Mouse (Mus musculus): ENCODE measurements around the gene Wdr66.

Gene Wdr66

DNA sequence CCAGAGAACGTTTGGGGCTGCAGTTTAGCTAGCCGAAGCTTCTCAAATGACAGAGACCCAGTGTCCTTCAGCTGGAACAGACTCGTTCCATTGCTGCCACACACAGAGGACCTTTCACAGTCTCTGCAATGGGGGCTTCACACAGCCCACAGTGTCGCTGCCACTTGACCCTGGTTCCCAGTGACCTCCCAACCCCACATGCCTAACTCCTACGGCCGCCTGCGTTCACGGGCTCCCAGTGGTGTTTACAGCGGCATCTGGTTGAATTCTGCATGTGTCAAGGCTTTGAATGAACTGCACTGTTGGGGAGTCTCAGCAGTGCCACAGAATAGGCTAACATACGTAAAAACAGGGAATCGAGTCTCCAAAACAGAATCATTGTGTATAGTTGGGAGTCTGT, 19.0 kb downstream of the Wdr66 start:
- no peak for DNase-seq (ENCODE audit: low read depth, low spot score)

DNA sequence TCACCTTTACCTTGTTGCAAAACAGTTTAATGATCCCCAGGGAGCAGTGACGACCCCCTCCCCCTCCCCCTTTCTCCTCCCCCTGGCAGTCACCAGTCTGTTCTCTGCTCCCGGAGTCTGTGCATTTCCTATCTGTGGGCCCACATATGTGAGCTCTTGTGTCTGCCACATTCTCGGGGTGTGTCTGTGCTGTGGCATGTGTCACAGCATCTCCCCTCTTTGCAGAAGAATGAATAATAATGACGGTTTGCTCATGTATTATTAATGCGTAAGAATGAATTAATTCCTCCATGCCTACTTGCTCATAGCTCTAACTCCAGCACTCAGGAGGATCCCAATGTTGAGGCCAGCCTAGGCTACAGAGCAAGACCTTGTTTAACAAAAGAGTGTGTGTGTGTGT, 21.0 kb downstream of the Wdr66 start:
- no peak for DNase-seq (ENCODE audit: low read depth, low spot score)

- no peak for DNase-seq (ENCODE audit: low read depth, low spot score)
Observed at GRCm38 (mm10) chr5:123276636-123277341, 24.9 kb downstream of the Wdr66 start.

GRCm38 (mm10) chr5:123277342-123277701, 25.4 kb downstream of the Wdr66 start:
- DNase-seq (ENCODE audit: low read depth, low spot score) = no peak

GRCm38 (mm10) chr5:123277704-123278103, 25.8 kb downstream of the Wdr66 start:
- DNase-seq (ENCODE audit: low read depth, low spot score) = no peak

- no peak for DNase-seq (ENCODE audit: low read depth, low spot score)
Observed at GRCm38 (mm10) chr5:123279248-123279647, 27.3 kb downstream of the Wdr66 start.

GRCm38 (mm10) chr5:123281336-123282136, 29.6 kb downstream of the Wdr66 start:
- DNase-seq (ENCODE audit: low read depth, low spot score) = no peak

- DNase-seq (ENCODE audit: low read depth, low spot score) = peak; percentile 41
Observed at GRCm38 (mm10) chr5:123285174-123285573, 33.3 kb downstream of the Wdr66 start.

- peak; percentile 58 for DNase-seq (ENCODE audit: low read depth, low spot score)
Observed at GRCm38 (mm10) chr5:123288079-123288478, 36.2 kb downstream of the Wdr66 start.

DNA sequence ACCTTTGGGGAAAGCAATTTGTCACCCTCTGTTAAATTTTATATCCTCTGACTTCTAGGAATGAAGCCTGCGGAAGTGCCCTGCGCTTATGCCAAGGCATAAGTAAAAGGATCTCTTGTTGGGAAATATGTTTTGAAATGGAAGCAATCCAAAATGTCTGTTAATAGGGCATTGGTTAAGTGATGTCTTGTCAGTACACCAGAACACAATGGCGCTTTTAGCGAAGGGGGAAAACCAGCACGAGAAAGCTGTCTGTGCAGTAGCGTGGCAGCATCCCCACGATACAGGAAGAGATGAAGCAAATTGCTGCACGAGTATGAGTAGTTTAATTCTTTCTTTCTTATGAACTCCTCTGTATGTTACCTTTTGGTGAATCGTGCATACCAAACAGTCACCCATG, 42.8 kb downstream of the Wdr66 start:
- DNase-seq (ENCODE audit: low read depth, low spot score) = no peak

- peak; percentile 76 for DNase-seq (ENCODE audit: low read depth, low spot score)
Observed at GRCm38 (mm10) chr5:123296224-123296806, 44.4 kb downstream of the Wdr66 start.

- no peak for DNase-seq (ENCODE audit: low read depth, low spot score)
Observed at GRCm38 (mm10) chr5:123296972-123297754, 45.3 kb downstream of the Wdr66 start.

GRCm38 (mm10) chr5:123297830-123298229, 45.9 kb downstream of the Wdr66 start:
- DNase-seq (ENCODE audit: low read depth, low spot score) = no peak

- DNase-seq (ENCODE audit: low read depth, low spot score) = peak; percentile 65
Observed at GRCm38 (mm10) chr5:123298526-123298925, 46.6 kb downstream of the Wdr66 start.

GRCm38 (mm10) chr5:123300496-123301034, 48.7 kb downstream of the Wdr66 start:
- no peak for DNase-seq (ENCODE audit: low read depth, low spot score)

GRCm38 (mm10) chr5:123301780-123302521, 50.0 kb downstream of the Wdr66 start:
- no peak for DNase-seq (ENCODE audit: low read depth, low spot score)

- no peak for DNase-seq (ENCODE audit: low read depth, low spot score)
Observed at GRCm38 (mm10) chr5:123307630-123308282, 55.9 kb downstream of the Wdr66 start.

DNA sequence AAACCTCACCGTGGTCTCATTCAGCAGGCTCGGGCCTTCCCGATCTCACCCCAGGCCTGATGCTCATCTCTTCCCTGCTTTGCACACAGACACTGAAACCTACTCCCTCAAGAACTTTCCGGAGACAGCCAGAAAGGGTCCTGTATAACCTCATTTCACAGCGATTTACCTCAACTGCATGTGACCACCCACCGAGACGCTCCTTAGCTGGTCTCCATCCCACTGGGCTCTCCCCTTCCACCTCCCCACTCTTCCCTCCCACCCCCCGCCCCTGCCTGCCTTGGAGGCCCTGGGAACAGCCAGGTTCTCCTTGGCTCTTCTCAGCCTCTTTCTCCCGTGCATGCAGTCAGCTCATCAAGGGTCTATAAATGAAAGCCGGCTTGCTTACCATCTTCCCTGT, 57.9 kb downstream of the Wdr66 start:
- no peak for DNase-seq (ENCODE audit: low read depth, low spot score)

- no peak for DNase-seq (ENCODE audit: low read depth, low spot score)
Observed at GRCm38 (mm10) chr5:123310221-123310620, 58.3 kb downstream of the Wdr66 start.

DNA sequence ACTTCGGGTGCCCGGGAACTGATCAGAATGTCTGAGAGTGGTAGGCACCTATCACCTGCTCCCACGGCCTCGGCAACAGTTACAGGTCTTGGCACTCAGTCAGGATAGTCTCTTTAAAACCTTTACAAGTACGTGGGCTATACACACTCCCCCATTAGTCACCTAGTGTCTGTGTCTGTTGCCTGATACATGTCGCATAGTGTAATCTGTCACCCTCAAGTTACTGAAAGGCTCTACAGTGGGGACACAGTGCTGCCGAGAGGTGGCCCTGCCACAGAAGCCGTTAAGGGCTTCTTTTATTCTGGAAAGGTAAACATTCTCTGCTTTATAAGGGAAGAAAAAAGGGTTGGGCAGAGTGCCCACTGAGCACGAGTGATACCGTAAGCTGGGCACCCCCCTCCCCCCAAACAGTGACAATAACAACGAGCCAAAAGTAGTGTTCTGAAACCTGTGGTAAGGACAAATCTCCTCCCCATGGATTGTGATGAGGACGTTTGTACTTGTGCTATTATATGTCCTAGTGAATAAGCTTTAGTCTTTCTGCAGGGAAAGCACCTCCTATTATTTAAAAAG, 61.2 kb downstream of the Wdr66 start:
- DNase-seq (ENCODE audit: low read depth, low spot score) = no peak
